Mouse (Mus musculus) midbrain, embryonic 11.5 days (tissue): Measurements from ENCODE around the gene Ncapg. TPM values are rescaled to one million over a fixed set of nuclear protein-coding genes. Genes with fewer than 3 reads are reported as not detected.
"Not testable (repeated sequence)": the region's sequence is repeated elsewhere in the genome, so short reads cannot be mapped to it uniquely, and the experiment has no call there.

Source experiments
- ATAC-seq: fragments of 200-750 bp; cut with Nextera tagmentation; 2 replicates; pipeline ENCODE4 v1.8.0; 2017; ENCODE audit warnings: moderate TSS enrichment, moderate library complexity; ENCODE audit not compliant: low FRiP score
- DNase-seq: peaks from one replicate; pipeline ENCODE4 v3.0.0; 2015; ENCODE audit warnings: low spot score; ENCODE audit errors: missing footprints
- H3K27ac ChIP-seq: fragments of 300-500 bp; sonication (generic); 2 replicates; pipeline ENCODE4 v1.5.1; 2014; ENCODE audit warnings: low read depth, low read length
- H3K27me3 ChIP-seq: fragments of 300-500 bp; sonication (generic); 2 replicates; pipeline ENCODE4 v1.6.1; 2014; ENCODE audit warnings: mild to moderate bottlenecking, low read length, moderate library complexity, mixed read lengths; ENCODE audit not compliant: control insufficient read depth, insufficient read depth
- H3K36me3 ChIP-seq: fragments of 300-500 bp; sonication (generic); 2 replicates; pipeline ENCODE4 v1.6.1; 2014; ENCODE audit warnings: mild to moderate bottlenecking, low read length, moderate library complexity, mixed read lengths; ENCODE audit not compliant: control insufficient read depth, insufficient read depth
- H3K4me1 ChIP-seq: fragments of 300-500 bp; sonication (generic); 2 replicates; pipeline ENCODE4 v1.6.1; 2014; ENCODE audit warnings: low read length; ENCODE audit not compliant: control insufficient read depth, insufficient read depth
- H3K4me2 ChIP-seq: fragments of 300-500 bp; sonication (generic); 2 replicates; pipeline ENCODE4 v1.6.1; 2014; ENCODE audit warnings: mild to moderate bottlenecking, moderate library complexity
- H3K4me3 ChIP-seq: fragments of 300-500 bp; sonication (generic); 2 replicates; pipeline ENCODE4 v1.5.1; 2014; ENCODE audit warnings: low read depth, low read length
- H3K9ac ChIP-seq: fragments of 300-500 bp; sonication (generic); 2 replicates; pipeline ENCODE4 v1.6.1; 2014; ENCODE audit warnings: low read length
- H3K9me3 ChIP-seq: fragments of 300-500 bp; sonication (generic); 2 replicates; pipeline ENCODE4 v1.6.1; 2016; ENCODE audit warnings: low read length; ENCODE audit not compliant: control insufficient read depth
- WGBS: fragments of 180-500 bp; shearing (Covaris S2); extraction: QIAGEN DNeasy Blood & Tissue Kit; methylation state at CpG from one replicate; pipeline ENCODE4 v1.1.7; 2014; 5-methylcytosine and 5-hydroxymethylcytosine counted together
- polyA plus RNA-seq: library from polyadenylated mRNA; unstranded; fragments of >200 nt; fragmentation: Nextera tagmentation; extraction: Ambion mirVana; gene quantifications from 2 replicates; pipeline ENCODE4 v1.2.1, GENCODE M21; 2014

The Ncapg gene
- polyA plus RNA-seq, 1 experiment from 2014 or later = 83.0 TPM

DNA sequence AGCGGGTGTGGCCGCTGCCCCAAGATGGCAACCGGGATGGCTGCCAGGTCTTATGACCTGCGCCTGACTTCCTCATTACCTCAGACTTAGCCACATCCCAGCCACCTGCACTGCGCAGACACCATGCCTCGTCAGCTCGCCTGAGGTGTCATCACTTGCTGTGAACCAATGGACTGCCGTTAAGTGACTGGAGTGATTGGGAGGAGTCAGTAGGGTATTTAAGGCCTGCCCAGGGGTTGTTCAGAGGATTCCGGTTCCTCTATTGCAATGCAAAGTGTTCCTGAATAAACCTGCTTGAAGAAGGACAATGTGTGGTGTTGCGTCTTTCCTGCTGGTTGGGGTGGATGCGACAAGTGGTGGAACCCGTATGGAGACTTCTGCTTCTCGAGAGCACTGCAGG, 11.3 kb upstream of the Ncapg start:
- not testable (repeated sequence) for H3K4me3 ChIP-seq, DNase-seq

DNA sequence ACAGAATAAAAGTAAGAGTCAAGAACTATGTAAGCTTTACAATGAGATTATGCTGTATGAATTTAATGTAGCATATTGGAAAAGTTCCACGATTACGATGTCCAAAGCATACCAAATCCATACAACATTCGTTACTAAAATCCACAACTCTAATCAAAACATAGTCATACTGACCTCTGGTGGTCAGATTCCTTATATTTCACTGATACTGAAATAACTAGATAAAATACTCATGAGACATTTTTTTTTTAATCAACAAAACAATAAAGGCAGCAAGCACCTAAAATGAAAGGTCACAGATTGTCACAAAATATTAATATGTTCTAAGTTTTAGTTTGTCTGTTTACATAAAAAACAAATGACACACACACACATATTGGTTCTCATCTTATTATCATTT, 1.4 kb upstream of the Ncapg start:
- H3K4me1 ChIP-seq = peaks cover 6% of the 10 kb centered on the region; the same call in 1 of the 2 replicates
- H3K27ac ChIP-seq = no peak overlapping the region
- DNase-seq = peak; percentile 92
- no peak overlapping the region for H3K4me3 ChIP-seq
- ATAC-seq = no peak
- peak overlapping the region; percentile 66 for H3K4me2 ChIP-seq
- H3K9me3 ChIP-seq = no peaks in the 10 kb centered on the region
- H3K27me3 ChIP-seq = no peaks in the 10 kb centered on the region
- no peak overlapping the region for H3K9ac ChIP-seq
- H3K36me3 ChIP-seq = no peaks in the 10 kb centered on the region
- WGBS = 36% methylated on average over 3 of the region's 3 CpGs

More for the DNA sequence above, 11.3 kb upstream of the Ncapg start:
- H3K4me1 ChIP-seq, H3K9me3 ChIP-seq, H3K36me3 ChIP-seq, H3K27me3 ChIP-seq, H3K9ac ChIP-seq, H3K27ac ChIP-seq, ATAC-seq, H3K4me2 ChIP-seq: not testable (repeated sequence)
- 94% methylated on average over 13 of the region's 13 CpGs for WGBS

DNA sequence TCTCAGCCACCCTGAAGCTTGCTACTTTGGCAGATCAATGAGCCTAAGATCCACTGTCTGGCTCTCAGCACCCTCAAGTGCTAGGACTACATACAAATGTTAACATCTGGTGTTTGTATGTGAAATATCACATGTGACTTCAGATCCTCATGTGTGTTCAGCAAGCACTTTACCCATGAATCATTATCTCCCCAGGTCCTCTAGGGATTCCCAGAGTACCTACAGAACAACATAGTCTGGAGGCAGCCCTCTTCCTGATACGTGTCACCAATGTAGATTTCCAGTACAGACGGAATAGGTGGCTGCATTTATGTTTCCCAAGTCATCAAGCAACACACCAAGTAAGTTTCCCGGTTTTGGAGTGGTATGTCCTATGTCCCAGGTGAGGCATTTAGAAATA, 888 bp upstream of the Ncapg start:
- peaks cover 6% of the 10 kb centered on the region; the same call in 1 of the 2 replicates for H3K4me1 ChIP-seq
- H3K9ac ChIP-seq = peak overlapping the region; percentile 68
- H3K4me2 ChIP-seq = peak overlapping the region; percentile 66
- H3K27me3 ChIP-seq = no peaks in the 10 kb centered on the region
- no peaks in the 10 kb centered on the region for H3K9me3 ChIP-seq
- 3% methylated on average over 3 of the region's 3 CpGs for WGBS
- H3K4me3 ChIP-seq = peak overlapping the region; percentile 79
- no peak overlapping the region for H3K27ac ChIP-seq
- peak; percentile 3 for ATAC-seq
- no peaks in the 10 kb centered on the region for H3K36me3 ChIP-seq
- DNase-seq = peak; percentile 85

DNA sequence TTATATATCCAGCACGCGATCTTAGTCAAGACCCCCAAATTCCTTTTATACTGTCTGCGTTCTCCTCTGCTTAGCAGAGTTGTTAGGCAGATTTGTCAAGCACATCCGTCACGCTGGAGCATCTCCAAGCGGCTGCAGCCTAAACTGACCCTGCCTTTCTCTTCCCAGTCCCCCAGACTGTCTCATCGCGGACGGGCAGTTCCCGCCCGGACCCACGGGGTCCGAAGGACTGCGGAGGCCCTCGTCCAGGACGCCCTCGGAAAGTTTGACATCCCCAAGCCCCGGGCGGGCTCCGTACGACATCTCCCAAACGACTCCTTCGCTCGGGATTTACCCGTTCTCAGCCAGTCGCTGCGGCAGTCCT, 503 bp upstream of the Ncapg start:
- ATAC-seq = peak; percentile 84
- WGBS = under 1% methylated on average over 27 of the region's 27 CpGs
- Histone ChIP-seq H3K36me3 (no peaks in the 10 kb centered on the region), H3K27me3 (no peaks in the 10 kb centered on the region), H3K4me2 (peak overlapping the region; percentile 66), H3K9ac (peak overlapping the region; percentile 68), H3K9me3 (no peaks in the 10 kb centered on the region), H3K4me3 (peak overlapping the region; percentile 79), H3K27ac (peak overlapping the region; percentile 37), H3K4me1 (peaks cover 6% of the 10 kb centered on the region; the same call in 1 of the 2 replicates)
- no peak for DNase-seq

DNA sequence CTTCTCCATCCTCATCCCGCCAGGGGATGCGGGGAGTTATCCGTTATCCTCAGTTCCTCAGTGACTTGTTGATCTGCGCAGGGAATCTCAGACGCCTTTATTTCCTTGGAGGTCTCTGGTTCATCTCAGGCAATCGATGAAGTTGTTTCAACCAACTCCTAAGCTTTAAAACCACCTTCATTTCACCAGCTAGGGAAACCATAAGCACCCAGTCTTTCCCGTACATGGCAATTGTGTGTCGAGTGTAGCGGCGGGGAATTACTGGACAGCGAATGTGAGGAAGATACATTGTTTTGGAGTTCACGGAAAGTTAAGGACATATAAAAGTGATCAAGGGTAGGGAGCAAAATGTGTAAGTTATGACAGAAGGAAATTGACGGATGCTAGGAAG, 556 bp downstream of the Ncapg start:
- Histone ChIP-seq H3K9me3 (no peaks in the 10 kb centered on the region), H3K4me2 (peak overlapping the region; percentile 71), H3K27ac (peak overlapping the region; percentile 81), H3K9ac (peak overlapping the region; percentile 85), H3K4me3 (peak overlapping the region; percentile 79), H3K27me3 (no peaks in the 10 kb centered on the region), H3K4me1 (peaks cover 6% of the 10 kb centered on the region; the same call in 1 of the 2 replicates), H3K36me3 (no peaks in the 10 kb centered on the region)
- ATAC-seq = no peak
- peak; percentile 93 for DNase-seq
- under 1% methylated on average over 13 of the region's 13 CpGs for WGBS

- 54% methylated on average over 5 of the region's 5 CpGs for WGBS
- no peak overlapping the region for H3K27ac ChIP-seq
Measured at GRCm38 (mm10) chr5:45670894-45671494, 1.3 kb downstream of the Ncapg start.

GRCm38 (mm10) chr5:45675032-45675431, 5.3 kb downstream of the Ncapg start:
- peaks cover 2% of the 10 kb centered on the region; the same call in 1 of the 2 replicates for H3K4me1 ChIP-seq
- no peaks in the 10 kb centered on the region; the same call in 1 of the 2 replicates for H3K36me3 ChIP-seq
- WGBS = 95% methylated on average over 1 of the region's 1 CpGs

More at GRCm38 (mm10) chr5:45670894-45671494, 1.3 kb downstream of the Ncapg start:
- H3K4me3 ChIP-seq = peak overlapping the region; percentile 79
- H3K4me1 ChIP-seq = peaks cover 6% of the 10 kb centered on the region; the same call in 1 of the 2 replicates
- ATAC-seq = no peak
- H3K27me3 ChIP-seq = no peaks in the 10 kb centered on the region
- peak overlapping the region; percentile 71 for H3K4me2 ChIP-seq
- DNase-seq = no peak
- H3K9ac ChIP-seq = no peak overlapping the region
- H3K36me3 ChIP-seq = no peaks in the 10 kb centered on the region
- H3K9me3 ChIP-seq = no peaks in the 10 kb centered on the region

GRCm38 (mm10) chr5:45677639-45678038, 7.9 kb downstream of the Ncapg start:
- no peaks in the 10 kb centered on the region for H3K4me1 ChIP-seq
- H3K9ac ChIP-seq = no peak overlapping the region
- no peak for DNase-seq
- 84% methylated on average over 4 of the region's 4 CpGs for WGBS
- no peaks in the 10 kb centered on the region for H3K9me3 ChIP-seq
- no peaks in the 10 kb centered on the region for H3K27me3 ChIP-seq
- no peak for ATAC-seq
- no peak overlapping the region for H3K27ac ChIP-seq
- H3K36me3 ChIP-seq = no peaks in the 10 kb centered on the region; the same call in 1 of the 2 replicates
- no peak overlapping the region for H3K4me3 ChIP-seq
- H3K4me2 ChIP-seq = no peak overlapping the region

More at GRCm38 (mm10) chr5:45675032-45675431, 5.3 kb downstream of the Ncapg start:
- Histone ChIP-seq H3K4me2 (no peak overlapping the region), H3K27me3 (no peaks in the 10 kb centered on the region), H3K9ac (no peak overlapping the region), H3K4me3 (no peak overlapping the region), H3K9me3 (no peaks in the 10 kb centered on the region), H3K27ac (no peak overlapping the region)
- DNase-seq (no peak), ATAC-seq (no peak)

GRCm38 (mm10) chr5:45679955-45680354, 10.2 kb downstream of the Ncapg start:
- H3K4me3 ChIP-seq = no peak overlapping the region
- ATAC-seq (no peak), DNase-seq (no peak)
- H3K27ac ChIP-seq = no peak overlapping the region
- no peak overlapping the region for H3K9ac ChIP-seq
- no peak overlapping the region for H3K4me2 ChIP-seq
- no peaks in the 10 kb centered on the region for H3K27me3 ChIP-seq
- H3K4me1 ChIP-seq = no peaks in the 10 kb centered on the region
- H3K36me3 ChIP-seq = no peaks in the 10 kb centered on the region; the same call in 1 of the 2 replicates
- no peaks in the 10 kb centered on the region for H3K9me3 ChIP-seq
